Mouse (Mus musculus) forebrain, embryonic 11.5 days (tissue): ENCODE measurements around the gene Pde4c. TPM values are rescaled to one million over a fixed set of nuclear protein-coding genes. Genes with fewer than 3 reads are reported as not detected.

Experiments
- ATAC-seq: fragments of 200-750 bp; cut with Nextera tagmentation; replicated peaks from 2 replicates; pipeline ENCODE4 v1.8.0; 2017; ENCODE audit warnings: moderate TSS enrichment; ENCODE audit not compliant: low FRiP score
- DNase-seq: peaks from one replicate; pipeline ENCODE4 v3.0.0-alpha.2; 2017; ENCODE audit warnings: low spot score
- H3K27ac ChIP-seq: fragments of 300-500 bp; sonication (generic); 2 replicates; pipeline ENCODE4 v1.5.1; 2014; ENCODE audit warnings: low read depth, low read length
- H3K27me3 ChIP-seq: fragments of 300-500 bp; sonication (generic); 2 replicates; pipeline ENCODE4 v1.6.1; 2014; ENCODE audit warnings: mild to moderate bottlenecking, low read length, mixed read lengths; ENCODE audit not compliant: control insufficient read depth, insufficient read depth
- H3K36me3 ChIP-seq: fragments of 300-500 bp; sonication (generic); 2 replicates; pipeline ENCODE4 v1.6.1; 2014; ENCODE audit warnings: mild to moderate bottlenecking, low read length, moderate library complexity, mixed read lengths; ENCODE audit not compliant: control insufficient read depth, insufficient read depth
- H3K4me1 ChIP-seq: fragments of 300-500 bp; sonication (generic); replicated peaks from 2 replicates; pipeline ENCODE4 v1.6.1; 2014; ENCODE audit warnings: low read length, mixed read lengths; ENCODE audit not compliant: control insufficient read depth, insufficient read depth
- H3K4me2 ChIP-seq: fragments of 300-500 bp; sonication (generic); 2 replicates; pipeline ENCODE4 v1.6.1; 2014; ENCODE audit warnings: low read depth, mild to moderate bottlenecking, low read length, moderate library complexity, mixed read lengths; ENCODE audit not compliant: severe bottlenecking
- H3K4me3 ChIP-seq: fragments of 300-500 bp; sonication (generic); 2 replicates; pipeline ENCODE4 v1.5.1; 2014; ENCODE audit warnings: low read depth, low read length
- H3K9ac ChIP-seq: fragments of 300-500 bp; sonication (generic); 2 replicates; pipeline ENCODE4 v1.6.1; 2014; ENCODE audit warnings: low read length
- H3K9me3 ChIP-seq: fragments of 300-500 bp; sonication (generic); 2 replicates; pipeline ENCODE4 v1.6.1; 2016; ENCODE audit warnings: low read length, mixed read lengths; ENCODE audit not compliant: control insufficient read depth
- WGBS: fragments of 180-500 bp; shearing (Covaris S2); extraction: QIAGEN DNeasy Blood & Tissue Kit; methylation state at CpG from one replicate; pipeline ENCODE4 v1.1.7; 2014; 5-methylcytosine and 5-hydroxymethylcytosine counted together
- polyA plus RNA-seq: library from polyadenylated mRNA; unstranded; fragments of >200 nt; fragmentation: Nextera tagmentation; extraction: Ambion mirVana; gene quantifications from 2 replicates; pipeline ENCODE4 v1.2.1, GENCODE M21; 2014

Pde4c gene
- polyA plus RNA-seq, 1 experiment from 2014 or later = 0.13 TPM

- DNase-seq (no peak), ATAC-seq (no peak)
- no peak overlapping the region for H3K27ac ChIP-seq
- WGBS = 82% methylated on average over 3 of the region's 3 CpGs
- no peaks in the 10 kb centered on the region for H3K9me3 ChIP-seq
- H3K4me1 ChIP-seq = peaks cover 3% of the 10 kb centered on the region; the same call in 1 of the 2 replicates
- H3K4me2 ChIP-seq = no peak overlapping the region
- no peaks in the 10 kb centered on the region for H3K27me3 ChIP-seq
- no peak overlapping the region for H3K4me3 ChIP-seq
- no peak overlapping the region for H3K9ac ChIP-seq
- H3K36me3 ChIP-seq = peaks cover 15% of the 10 kb centered on the region; the same call in 1 of the 2 replicates
These were observed 42.1 kb upstream of the Pde4c start for GRCm38 (mm10) chr8:70681410-70681809.

GRCm38 (mm10) chr8:70682193-70682592, 41.3 kb upstream of the Pde4c start:
- Histone ChIP-seq H3K9ac (peak overlapping the region; percentile 41), H3K9me3 (no peaks in the 10 kb centered on the region), H3K4me3 (no peak overlapping the region), H3K27me3 (no peaks in the 10 kb centered on the region), H3K4me2 (peak overlapping the region; percentile 12; the same call in 1 of the 2 replicates), H3K36me3 (peaks cover 15% of the 10 kb centered on the region; the same call in 1 of the 2 replicates), H3K27ac (no peak overlapping the region), H3K4me1 (peaks cover 3% of the 10 kb centered on the region; the same call in 1 of the 2 replicates)
- DNase-seq = no peak
- 14% methylated on average over 19 of the region's 19 CpGs for WGBS
- no peak; the same call in 1 of the 2 replicates for ATAC-seq

- Histone ChIP-seq H3K36me3 (peaks cover 15% of the 10 kb centered on the region; the same call in 1 of the 2 replicates), H3K4me3 (no peak overlapping the region), H3K27ac (no peak overlapping the region), H3K9me3 (no peaks in the 10 kb centered on the region), H3K4me1 (peaks cover 3% of the 10 kb centered on the region; the same call in 1 of the 2 replicates), H3K4me2 (no peak overlapping the region), H3K9ac (no peak overlapping the region), H3K27me3 (no peaks in the 10 kb centered on the region)
- ATAC-seq (no peak), DNase-seq (no peak)
- WGBS = 75% methylated on average over 3 of the region's 3 CpGs
These were observed 40.8 kb upstream of the Pde4c start for GRCm38 (mm10) chr8:70682692-70683091.

GRCm38 (mm10) chr8:70684291-70684690, 39.2 kb upstream of the Pde4c start:
- Histone ChIP-seq H3K36me3 (peaks cover 2% of the 10 kb centered on the region; the same call in 1 of the 2 replicates), H3K9me3 (no peaks in the 10 kb centered on the region), H3K27ac (no peak overlapping the region), H3K9ac (no peak overlapping the region), H3K4me3 (no peak overlapping the region), H3K4me1 (peaks cover 3% of the 10 kb centered on the region; the same call in 1 of the 2 replicates), H3K27me3 (no peaks in the 10 kb centered on the region), H3K4me2 (no peak overlapping the region)
- ATAC-seq (no peak), DNase-seq (no peak)
- WGBS = 55% methylated on average over 7 of the region's 7 CpGs

GRCm38 (mm10) chr8:70687576-70687975, 35.9 kb upstream of the Pde4c start:
- H3K27me3 ChIP-seq = no peaks in the 10 kb centered on the region
- no peak overlapping the region for H3K27ac ChIP-seq
- ATAC-seq = no peak
- no peak overlapping the region for H3K9ac ChIP-seq
- no peak for DNase-seq
- no peak overlapping the region for H3K4me3 ChIP-seq
- no peaks in the 10 kb centered on the region for H3K9me3 ChIP-seq
- no peak overlapping the region for H3K4me2 ChIP-seq
- peaks cover 9% of the 10 kb centered on the region; the same call in 1 of the 2 replicates for H3K4me1 ChIP-seq
- WGBS = 90% methylated on average over 8 of the region's 8 CpGs
- no peaks in the 10 kb centered on the region for H3K36me3 ChIP-seq

GRCm38 (mm10) chr8:70688136-70688535, 35.4 kb upstream of the Pde4c start:
- Histone ChIP-seq H3K4me2 (no peak overlapping the region), H3K27ac (no peak overlapping the region), H3K27me3 (no peaks in the 10 kb centered on the region), H3K9ac (no peak overlapping the region), H3K36me3 (no peaks in the 10 kb centered on the region), H3K4me3 (no peak overlapping the region), H3K4me1 (peaks cover 9% of the 10 kb centered on the region; the same call in 1 of the 2 replicates), H3K9me3 (no peaks in the 10 kb centered on the region)
- no peak for ATAC-seq
- 95% methylated on average over 3 of the region's 3 CpGs for WGBS
- DNase-seq = no peak

- Histone ChIP-seq H3K9me3 (no peaks in the 10 kb centered on the region), H3K4me3 (no peak overlapping the region), H3K36me3 (no peaks in the 10 kb centered on the region), H3K4me2 (no peak overlapping the region), H3K27me3 (no peaks in the 10 kb centered on the region), H3K4me1 (peaks cover 9% of the 10 kb centered on the region; the same call in 1 of the 2 replicates), H3K9ac (no peak overlapping the region), H3K27ac (no peak overlapping the region)
- no peak for ATAC-seq
- DNase-seq = no peak
- 71% methylated on average over 5 of the region's 5 CpGs for WGBS
These were observed 33.6 kb upstream of the Pde4c start for GRCm38 (mm10) chr8:70689892-70690390.

- ATAC-seq = no peak
- no peak for DNase-seq
- Histone ChIP-seq H3K27me3 (no peaks in the 10 kb centered on the region), H3K9me3 (no peaks in the 10 kb centered on the region), H3K27ac (peak overlapping the region; percentile 86), H3K4me2 (peak overlapping the region; percentile 46; the same call in 1 of the 2 replicates), H3K36me3 (no peaks in the 10 kb centered on the region), H3K4me1 (peaks cover 19% of the 10 kb centered on the region), H3K4me3 (peak overlapping the region; percentile 21), H3K9ac (peak overlapping the region; percentile 76)
- WGBS = 55% methylated on average over 4 of the region's 4 CpGs
These were observed 32.3 kb upstream of the Pde4c start for GRCm38 (mm10) chr8:70691230-70691629.

GRCm38 (mm10) chr8:70691727-70692231, 31.7 kb upstream of the Pde4c start:
- ATAC-seq (peak; percentile 75), DNase-seq (peak; percentile 89)
- peaks cover 25% of the 10 kb centered on the region for H3K4me1 ChIP-seq
- peak overlapping the region; percentile 21 for H3K4me3 ChIP-seq
- H3K27ac ChIP-seq = peak overlapping the region; percentile 86
- H3K4me2 ChIP-seq = peak overlapping the region; percentile 46; the same call in 1 of the 2 replicates
- H3K36me3 ChIP-seq = no peaks in the 10 kb centered on the region
- under 1% methylated on average over 20 of the region's 20 CpGs for WGBS
- no peaks in the 10 kb centered on the region for H3K27me3 ChIP-seq
- peak overlapping the region; percentile 76 for H3K9ac ChIP-seq
- H3K9me3 ChIP-seq = no peaks in the 10 kb centered on the region
